8 mouse cellular contexts compared by ENCODE assay signal in genomic region chr4:140531024-140531423, GRCm38 (mm10).
A peak's percentile ranks its signal among the peaks of the same experiment; 100 is the strongest.
DNase-seq lines count a peak whose midpoint lies in the region; ATAC-seq and TF ChIP-seq lines count a peak whose summit lies in the region.

No protein-coding gene starts in this region.

- H3K36me3 ChIP-seq in hindbrain, postnatal 0 days (ENCODE audit: insufficient read depth, low read length) = peaks cover 14% of the 10 kb centered on the region
- no peaks in the 10 kb centered on the region for H3K36me3 ChIP-seq in liver, embryonic 13.5 days

- 54% methylated on average over 9 of the region's 9 CpGs for WGBS in hindbrain, postnatal 0 days
- 24% methylated on average over 9 of the region's 9 CpGs for WGBS in liver, embryonic 13.5 days (ENCODE audit: insufficient replicate concordance)
- WGBS in cerebellum, adult 2 months = 62% methylated on average over 9 of the region's 9 CpGs

- DNase-seq in gastrocnemius, postnatal 25 days = peak; percentile 6
- DNase-seq in gastrocnemius, postnatal 14 days = no peak
- DNase-seq in A20 (ENCODE audit: low read depth, low spot score) = peak; percentile 22
- no peak for DNase-seq in hindbrain, postnatal 0 days (ENCODE audit: low spot score)
- DNase-seq in liver, embryonic 13.5 days = peak; percentile 38
- no peak for DNase-seq in right cerebral cortex, postnatal 14 days
- DNase-seq in cerebellum, adult 2 months = no peak
- DNase-seq in left cerebral cortex, adult 18-20 months (ENCODE audit: low spot score in 2 of 2) = no peak

- TF ChIP-seq POLR2A in cerebellum, adult 2 months (IDR thresholded peaks at IDR 0.05; ENCODE audit: borderline replicate concordance, insufficient read depth, low read length) = no peak

- H3K27ac ChIP-seq in hindbrain, postnatal 0 days = no peak overlapping the region
- H3K27ac ChIP-seq in liver, embryonic 13.5 days = no peak overlapping the region
- no peak overlapping the region for H3K27ac ChIP-seq in cerebellum, adult 2 months (ENCODE audit: insufficient read depth, low read length)

- H3K27me3 ChIP-seq in hindbrain, postnatal 0 days (ENCODE audit: insufficient read depth, low read length) = no peaks in the 10 kb centered on the region
- no peaks in the 10 kb centered on the region for H3K27me3 ChIP-seq in liver, embryonic 13.5 days
- no peaks in the 10 kb centered on the region for H3K27me3 ChIP-seq in cerebellum, adult 2 months (ENCODE audit: control insufficient read depth, insufficient read depth, low read length)

- no peak overlapping the region for H3K9ac ChIP-seq in hindbrain, postnatal 0 days (replicated peaks; ENCODE audit: low read length)
- H3K9ac ChIP-seq in liver, embryonic 13.5 days = no peak overlapping the region

- no peaks in the 10 kb centered on the region for H3K9me3 ChIP-seq in hindbrain, postnatal 0 days (ENCODE audit: low read length)
- no peaks in the 10 kb centered on the region for H3K9me3 ChIP-seq in liver, embryonic 13.5 days (replicated peaks)

- H3K4me1 ChIP-seq in hindbrain, postnatal 0 days (ENCODE audit: insufficient read depth, low read length) = no peaks in the 10 kb centered on the region
- H3K4me1 ChIP-seq in liver, embryonic 13.5 days (replicated peaks) = 0 out of 2 replicates have a peak, but pooled peaks cover 6% of the 10 kb centered on the region
- H3K4me1 ChIP-seq in cerebellum, adult 2 months (ENCODE audit: control insufficient read depth, insufficient read depth, low read length) = peaks cover 32% of the 10 kb centered on the region

- H3K4me2 ChIP-seq in hindbrain, postnatal 0 days (ENCODE audit: low read depth, low read length) = no peak overlapping the region
- no peak overlapping the region for H3K4me2 ChIP-seq in liver, embryonic 13.5 days

- ATAC-seq in hindbrain, postnatal 0 days = 0 out of 2 replicates have a peak, but pooled peaks have one; percentile 18
- ATAC-seq in liver, embryonic 13.5 days (ENCODE audit: low read depth) = peak; percentile 66

- no peak for TF ChIP-seq CTCF in hindbrain, postnatal 0 days (IDR thresholded peaks at IDR 0.05; ENCODE audit: low read depth)
- TF ChIP-seq CTCF in cerebellum, adult 2 months (IDR thresholded peaks at IDR 0.05; ENCODE audit: borderline replicate concordance, insufficient read depth, low read depth, low read length) = no peak

- intact Hi-C loops in gastrocnemius, postnatal 14 days (cut with DNase I; ENCODE audit: low total_unique reads) = loop anchor here (10.0 kb wide), 1 partner anchor 276 kb away; no protein-coding TSS in a partner anchor

- no peak overlapping the region for H3K4me3 ChIP-seq in hindbrain, postnatal 0 days (ENCODE audit: low read length)
- no peak overlapping the region for H3K4me3 ChIP-seq in liver, embryonic 13.5 days (replicated peaks)
- no peak overlapping the region for H3K4me3 ChIP-seq in cerebellum, adult 2 months (replicated peaks; ENCODE audit: insufficient read depth, low read depth, low read length)

Comparison
In these comparisons a context has a peak if more than half of its experiments do, and no peak if none do; other contexts are left out.
1. DNase-seq: peak in gastrocnemius, postnatal 25 days (single experiment), A20 (single experiment) and liver, embryonic 13.5 days (single experiment); none in gastrocnemius, postnatal 14 days (single experiment), hindbrain, postnatal 0 days (single experiment), right cerebral cortex, postnatal 14 days (single experiment), cerebellum, adult 2 months (0 of 2) and left cerebral cortex, adult 18-20 months (0 of 2).